Mouse (Mus musculus) megakaryocyte progenitor cell, adult 5-6 weeks (primary cell): Measurements from ENCODE around the gene Olfr1387. TPM values are rescaled to one million over a fixed set of nuclear protein-coding genes. Genes with fewer than 3 reads are reported as not detected.
"Not testable (repeated sequence)": the region's sequence is repeated elsewhere in the genome, so short reads cannot be mapped to it uniquely, and the experiment has no call there.

Source experiments
- ATAC-seq: replicated peaks from 2 replicates; pipeline ENCODE4 v1.8.0; 2016; ENCODE audit warnings: mild to moderate bottlenecking, moderate TSS enrichment, inconsistent platforms; ENCODE audit not compliant: poor library complexity
- total RNA-seq, 2 experiments: library from RNA; stranded (forward) in 1 of 2; stranded (reverse) in 1 of 2; fragments of 157-497, 149-512 nt in 1 of 2; fragments of 200-1000 nt in 1 of 2; gene quantifications; 2 replicates each; pipeline versions ENCODE4 v1.2.3 to v1.2.4; 2015 to 2017

The Olfr1387 gene
- total RNA-seq (2015): not detected in 2 replicates
- not detected in 2 replicates for total RNA-seq (2017)

- no peak for ATAC-seq
Measured at GRCm38 (mm10) chr11:49455043-49455442, at the start of gene Olfr1387. Gene Olfr1387 (plus strand): TSS chr11:49455343.

GRCm38 (mm10) chr11:49406784-49407183, 48.4 kb upstream of the Olfr1387 start:
- no peak for ATAC-seq

- peak; percentile 85 for ATAC-seq
Measured at GRCm38 (mm10) chr11:49410540-49410939, 44.6 kb upstream of the Olfr1387 start.

GRCm38 (mm10) chr11:49422767-49423166, 32.4 kb upstream of the Olfr1387 start, which contains the start of gene Olfr1389:
Gene Olfr1389 (plus strand): TSS chr11:49423067.
- ATAC-seq: no peak

- ATAC-seq: peak; percentile 96
Measured at GRCm38 (mm10) chr11:49425257-49425927, 29.8 kb upstream of the Olfr1387 start.

- no peak for ATAC-seq
Measured at GRCm38 (mm10) chr11:49429641-49430040, 25.5 kb upstream of the Olfr1387 start.

GRCm38 (mm10) chr11:49436411-49436810, 18.7 kb upstream of the Olfr1387 start, which contains the start of gene Olfr1388:
Gene Olfr1388 (plus strand): TSS chr11:49436624.
- ATAC-seq: no peak

- ATAC-seq: not testable (repeated sequence)
Measured at GRCm38 (mm10) chr11:49464746-49465145, 9.6 kb downstream of the Olfr1387 start, which contains the start of gene Olfr1386. Gene Olfr1386 (plus strand): TSS chr11:49465046.

- ATAC-seq: no peak
Measured at GRCm38 (mm10) chr11:49485973-49486372, 30.8 kb downstream of the Olfr1387 start.

- not testable (repeated sequence) for ATAC-seq
Measured at GRCm38 (mm10) chr11:49488770-49489169, 33.6 kb downstream of the Olfr1387 start, which contains the start of gene Olfr1385. Gene Olfr1385 (plus strand): TSS chr11:49489070.

Other genes starting within 250 kb of the Olfr1387 start
- gene Mgat1, start 211.2 kb upstream of the Olfr1387 start, total RNA-seq (2015): 36.3 and 40.9 TPM in 2 replicates
- 54.2 and 61.9 TPM in 2 replicates for gene Mgat1, start 211.2 kb upstream of the Olfr1387 start, total RNA-seq (2017)
- 0.05 TPM in 2 replicates for gene Olfr1393, start 177.0 kb upstream of the Olfr1387 start, total RNA-seq (2015)
- gene Olfr1393, start 177.0 kb upstream of the Olfr1387 start, total RNA-seq (2017): not detected in 2 replicates
- not detected in 2 replicates for gene Olfr1392, start 170.1 kb upstream of the Olfr1387 start, total RNA-seq (2015)
- gene Olfr1392, start 170.1 kb upstream of the Olfr1387 start, total RNA-seq (2017): not detected in 2 replicates
- gene Olfr10, start 150.6 kb upstream of the Olfr1387 start, total RNA-seq (2015): not detected in 2 replicates
- gene Olfr10, start 150.6 kb upstream of the Olfr1387 start, total RNA-seq (2017): not detected in 2 replicates
- not detected in 2 replicates for gene Olfr1391, start 132.6 kb upstream of the Olfr1387 start, total RNA-seq (2015)
- gene Olfr1391, start 132.6 kb upstream of the Olfr1387 start, total RNA-seq (2017): not detected in 2 replicates
- not detected in 2 replicates for gene Olfr1390, start 120.2 kb upstream of the Olfr1387 start, total RNA-seq (2015)
- gene Olfr1390, start 120.2 kb upstream of the Olfr1387 start, total RNA-seq (2017): not detected in 2 replicates
- gene Olfr1389, start 32.3 kb upstream of the Olfr1387 start, total RNA-seq (2015): not detected in 2 replicates
- gene Olfr1389, start 32.3 kb upstream of the Olfr1387 start, total RNA-seq (2017): not detected in 2 replicates
- gene Olfr1388, start 18.7 kb upstream of the Olfr1387 start, total RNA-seq (2015): 0.05 TPM in 1 of 2 replicates, not detected in the other
- gene Olfr1388, start 18.7 kb upstream of the Olfr1387 start, total RNA-seq (2017): 0.07 and 0.17 TPM in 2 replicates
- not detected in 2 replicates for gene Olfr1386, start 9.7 kb downstream of the Olfr1387 start, total RNA-seq (2015)
- not detected in 2 replicates for gene Olfr1386, start 9.7 kb downstream of the Olfr1387 start, total RNA-seq (2017)
- gene Olfr1385, start 33.7 kb downstream of the Olfr1387 start, total RNA-seq (2015): 0.10 TPM in 1 of 2 replicates, not detected in the other
- 0.17 TPM in 1 of 2 replicates, not detected in the other for gene Olfr1385, start 33.7 kb downstream of the Olfr1387 start, total RNA-seq (2017)
- gene Olfr1384, start 51.4 kb downstream of the Olfr1387 start, total RNA-seq (2015): not detected in 2 replicates
- gene Olfr1384, start 51.4 kb downstream of the Olfr1387 start, total RNA-seq (2017): not detected in 2 replicates
- not detected in 2 replicates for gene Olfr1383, start 64.3 kb downstream of the Olfr1387 start, total RNA-seq (2015)
- not detected in 2 replicates for gene Olfr1383, start 64.3 kb downstream of the Olfr1387 start, total RNA-seq (2017)
- not detected in 2 replicates for gene Olfr1382, start 72.9 kb downstream of the Olfr1387 start, total RNA-seq (2015)
- gene Olfr1382, start 72.9 kb downstream of the Olfr1387 start, total RNA-seq (2017): not detected in 2 replicates
- not detected in 2 replicates for gene Olfr1381, start 88.1 kb downstream of the Olfr1387 start, total RNA-seq (2015)
- gene Olfr1381, start 88.1 kb downstream of the Olfr1387 start, total RNA-seq (2017): not detected in 2 replicates
- gene Olfr1380, start 101.5 kb downstream of the Olfr1387 start, total RNA-seq (2015): not detected in 2 replicates
- gene Olfr1380, start 101.5 kb downstream of the Olfr1387 start, total RNA-seq (2017): not detected in 2 replicates
- 0.02 and 0.07 TPM in 2 replicates for gene Flt4, start 153.9 kb downstream of the Olfr1387 start, total RNA-seq (2015)
- 0.17 and 0.24 TPM in 2 replicates for gene Flt4, start 153.9 kb downstream of the Olfr1387 start, total RNA-seq (2017)
- not detected in 2 replicates for gene Scgb3a1, start 208.3 kb downstream of the Olfr1387 start, total RNA-seq (2015)
- gene Scgb3a1, start 208.3 kb downstream of the Olfr1387 start, total RNA-seq (2017): not detected in 2 replicates